Mouse (Mus musculus) central nervous system, embryonic 11.5 days (tissue): ENCODE results near the gene Tmcc3. TPM values are rescaled to one million over a fixed set of nuclear protein-coding genes. Genes with fewer than 3 reads are reported as not detected.

ENCODE experiments used
- polyA plus RNA-seq: library from polyadenylated mRNA; depleted of rRNA; stranded (reverse); fragments of >200 nt; gene quantifications from 2 replicates; pipeline ENCODE4 v1.2.3, GENCODE M21; 2012; rRNA removed

The Tmcc3 gene
- polyA plus RNA-seq = 3.3 and 3.7 TPM in 2 replicates

DNA sequence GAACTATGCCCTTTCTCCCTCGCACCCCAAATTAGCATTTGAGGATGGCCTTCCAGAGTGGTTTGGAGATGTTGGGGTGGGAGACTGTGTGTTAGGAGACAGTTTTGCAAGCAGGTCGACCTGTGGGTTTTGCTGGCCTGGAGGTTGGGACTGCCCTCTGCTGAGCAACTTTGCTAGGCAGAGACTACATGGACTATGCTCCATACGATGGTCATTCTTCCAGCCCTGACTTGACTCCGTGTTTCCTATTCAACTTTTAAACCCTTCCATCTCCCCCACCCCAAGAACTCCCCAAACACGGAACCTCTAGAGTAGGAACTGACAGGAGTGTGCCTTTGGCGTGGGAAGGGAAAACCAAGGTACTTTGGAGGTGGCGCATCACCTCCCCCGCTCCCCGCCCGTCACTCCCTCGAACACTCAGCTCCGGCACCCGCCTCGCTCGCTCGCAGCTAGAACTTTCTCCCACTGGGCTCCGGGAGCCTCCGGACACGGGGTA lies at the start of gene Tmcc3:
Tmcc3 (plus strand) TSS at position 439 of the 496 bp plus-strand sequence.

GRCm38 (mm10) chr10:94298471-94298870 lies 13.3 kb upstream of the Tmcc3 start, which contains the start of gene Gm4792:
TSS of gene Gm4792 (minus strand) at chr10:94298703.

Other genes with a start within 250 kb of the Tmcc3 start
- 7.1 and 11.5 TPM in 2 replicates for gene Nr2c1, start 163.9 kb upstream of the Tmcc3 start, polyA plus RNA-seq
- gene Ndufa12, start 113.2 kb upstream of the Tmcc3 start, polyA plus RNA-seq = 174 and 308 TPM in 2 replicates
- not detected in 2 replicates for gene Gm4792, start 13.2 kb upstream of the Tmcc3 start, polyA plus RNA-seq